Mouse (Mus musculus) heart, adult 11 months (tissue): ENCODE data around the gene Kcnab3.
A peak's percentile ranks its signal among the peaks of the same experiment; 100 is the strongest.

Source experiments
- DNase-seq: peaks from one replicate; pipeline ENCODE4 v3.0.0; 2022

Gene Kcnab3

GRCm38 (mm10) chr11:69332713-69333253 lies 6.7 kb downstream of the Kcnab3 start:
- DNase-seq = no peak

- no peak for DNase-seq
Observed at GRCm38 (mm10) chr11:69333922-69334321, 7.9 kb downstream of the Kcnab3 start.

GRCm38 (mm10) chr11:69334796-69335195 lies 8.7 kb downstream of the Kcnab3 start:
- no peak for DNase-seq

- peak; percentile 97 for DNase-seq
Observed at GRCm38 (mm10) chr11:69340161-69341131, 14.4 kb downstream of the Kcnab3 start, which contains the start of gene Rnf227. Gene Rnf227 (plus strand): TSS chr11:69340461.

- peak; percentile 92 for DNase-seq
Observed at GRCm38 (mm10) chr11:69346441-69346840, 20.4 kb downstream of the Kcnab3 start.

- DNase-seq = no peak
Observed at GRCm38 (mm10) chr11:69356544-69356943, 30.5 kb downstream of the Kcnab3 start.

GRCm38 (mm10) chr11:69357690-69358089 lies 31.6 kb downstream of the Kcnab3 start:
- no peak for DNase-seq

GRCm38 (mm10) chr11:69362021-69362420 lies 36.0 kb downstream of the Kcnab3 start:
- DNase-seq = no peak

- no peak for DNase-seq
Observed at GRCm38 (mm10) chr11:69362479-69362878, 36.4 kb downstream of the Kcnab3 start.

- no peak for DNase-seq
Observed at GRCm38 (mm10) chr11:69364376-69364775, 38.3 kb downstream of the Kcnab3 start.

GRCm38 (mm10) chr11:69364910-69365309 lies 38.9 kb downstream of the Kcnab3 start:
- DNase-seq = peak; percentile 100

GRCm38 (mm10) chr11:69365722-69366121 lies 39.7 kb downstream of the Kcnab3 start:
- no peak for DNase-seq

GRCm38 (mm10) chr11:69366157-69366854 lies 40.2 kb downstream of the Kcnab3 start:
- peak; percentile 99 for DNase-seq

GRCm38 (mm10) chr11:69366855-69367615 lies 41.0 kb downstream of the Kcnab3 start:
- peak; percentile 93 for DNase-seq

- DNase-seq = peak; percentile 97
Observed at GRCm38 (mm10) chr11:69367616-69368355, 41.7 kb downstream of the Kcnab3 start.

- peak; percentile 97 for DNase-seq
Observed at GRCm38 (mm10) chr11:69368356-69369214, 42.5 kb downstream of the Kcnab3 start.

- DNase-seq = no peak
Observed at GRCm38 (mm10) chr11:69369215-69369989, 43.3 kb downstream of the Kcnab3 start, which contains the start of gene Chd3. Gene Chd3 (minus strand): TSS chr11:69369406.

- DNase-seq = no peak
Observed at GRCm38 (mm10) chr11:69369990-69370816, 44.1 kb downstream of the Kcnab3 start.

- DNase-seq = no peak
Observed at GRCm38 (mm10) chr11:69370817-69371215, 44.8 kb downstream of the Kcnab3 start.
